Mouse (Mus musculus) spleen, adult 2 months (tissue): ENCODE results near the gene Chpf. TPM values are rescaled to one million over a fixed set of nuclear protein-coding genes. Genes with fewer than 3 reads are reported as not detected.

Source experiments
- DNase-seq, 2 experiments: peaks; one replicate each; pipeline versions ENCODE4 v3.0.0 to v3.0.0-alpha.2; 2012 to 2021; ENCODE audit warnings: low spot score in 2 of 2, low read depth in 1 of 2
- H3K27ac ChIP-seq: fragments of 200-500 bp; 2 replicates; pipeline ENCODE4 v1.5.1; 2012; ENCODE audit warnings: low read length, inconsistent platforms; ENCODE audit not compliant: insufficient read depth
- H3K27me3 ChIP-seq: fragments of 200-500 bp; 2 replicates; pipeline ENCODE4 v1.6.1; 2012; ENCODE audit warnings: mild to moderate bottlenecking, moderate library complexity, low read length, inconsistent platforms; ENCODE audit not compliant: control insufficient read depth, insufficient read depth
- H3K36me3 ChIP-seq: fragments of 200-500 bp; 2 replicates; pipeline ENCODE4 v1.6.1; 2012; ENCODE audit warnings: mild to moderate bottlenecking, low read length, inconsistent platforms; ENCODE audit not compliant: control insufficient read depth, insufficient read depth
- H3K4me1 ChIP-seq: fragments of 200-500 bp; 2 replicates; pipeline ENCODE4 v1.6.1; 2011; ENCODE audit warnings: inconsistent platforms; ENCODE audit not compliant: control insufficient read depth, insufficient read depth, insufficient read length
- H3K4me3 ChIP-seq: fragments of 200-500 bp; 2 replicates; pipeline ENCODE4 v1.5.1; 2011; ENCODE audit warnings: mild to moderate bottlenecking, inconsistent platforms; ENCODE audit not compliant: insufficient read depth, insufficient read length; ENCODE audit errors: extremely low read depth
- CTCF ChIP-seq: fragments of 200-500 bp; IDR thresholded peaks from 2 replicates; pipeline ENCODE4 v1.5.1; 2011; ENCODE audit warnings: mild to moderate bottlenecking, inconsistent platforms; ENCODE audit not compliant: insufficient read depth, insufficient read length, insufficient replicate concordance; ENCODE audit errors: extremely low read depth
- POLR2A ChIP-seq: fragments of 200-500 bp; IDR thresholded peaks from 2 replicates; pipeline ENCODE4 v1.6.1; 2011; ENCODE audit warnings: low read depth, low read length, inconsistent platforms
- WGBS: fragments of 180-500 bp; shearing (Covaris S2); methylation state at CpG from one replicate; pipeline ENCODE4 v1.1.7; 2018; 5-methylcytosine and 5-hydroxymethylcytosine counted together
- polyA plus RNA-seq: library from polyadenylated mRNA; depleted of rRNA; stranded (reverse); fragments of >200 nt; gene quantifications from 2 replicates; pipeline ENCODE4 v1.2.3, GENCODE M21; 2012

Chpf gene
- polyA plus RNA-seq, 1 experiment, result 30.4 TPM

DNA sequence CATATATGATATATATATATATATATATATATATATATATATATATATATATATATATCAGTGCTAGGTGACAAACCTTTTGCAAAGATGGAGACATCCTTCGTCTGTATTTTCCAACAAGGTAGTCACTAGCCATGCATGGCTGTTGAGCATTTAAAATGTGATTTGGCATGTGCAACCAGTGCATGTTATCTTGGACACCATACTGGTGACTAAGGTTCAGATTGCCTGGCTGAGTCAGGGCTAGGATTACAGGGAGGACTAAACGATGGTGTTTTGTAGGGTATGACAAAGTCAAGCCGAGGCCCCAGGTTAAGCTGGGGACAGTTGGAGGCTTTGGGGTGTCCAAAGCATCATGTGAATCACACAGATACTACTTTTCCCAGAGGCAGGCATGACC is 23.7 kb downstream of the Chpf start:
- H3K36me3 ChIP-seq, result no peaks in the 10 kb centered on the region
- TF ChIP-seq POLR2A, result no peak
- no peak for TF ChIP-seq CTCF
- no peak overlapping the region for H3K27ac ChIP-seq
- H3K4me1 ChIP-seq, result peaks cover 6% of the 10 kb centered on the region; the same call in 1 of the 2 replicates
- no peak overlapping the region for H3K4me3 ChIP-seq
- DNase-seq, result no peak
- 73% methylated on average over 3 of the region's 3 CpGs for WGBS
- H3K27me3 ChIP-seq, result peaks cover 26% of the 10 kb centered on the region

DNA sequence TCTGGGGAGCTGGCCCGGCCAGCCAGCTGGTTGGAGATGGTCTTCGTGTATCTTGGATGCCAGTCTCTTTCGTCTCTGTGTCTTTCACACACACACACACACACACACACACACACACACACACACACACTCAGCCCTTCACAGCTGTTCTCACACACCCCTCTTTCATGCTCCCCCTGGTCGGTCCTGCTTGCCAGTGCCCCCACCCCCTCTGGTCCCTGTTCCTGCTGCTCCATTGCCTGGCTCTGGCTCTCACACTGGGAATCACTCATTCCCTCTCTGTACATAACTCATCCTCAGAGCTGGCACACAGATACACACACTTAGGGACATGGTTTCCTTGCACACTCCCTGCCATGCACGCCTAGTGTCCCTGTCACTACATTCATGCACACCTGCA is 27.2 kb downstream of the Chpf start:
- peaks cover 12% of the 10 kb centered on the region for H3K4me1 ChIP-seq
- no peak for TF ChIP-seq CTCF
- no peak for TF ChIP-seq POLR2A
- DNase-seq, result no peak
- H3K4me3 ChIP-seq, result no peak overlapping the region
- peaks cover 31% of the 10 kb centered on the region for H3K27me3 ChIP-seq
- 70% methylated on average over 5 of the region's 5 CpGs for WGBS
- no peak overlapping the region for H3K27ac ChIP-seq
- H3K36me3 ChIP-seq, result no peaks in the 10 kb centered on the region

GRCm38 (mm10) chr1:75450314-75451005 is 28.6 kb downstream of the Chpf start, which contains the start of gene Asic4:
TSS of gene Asic4 (plus strand) at chr1:75450436.
- peaks cover 33% of the 10 kb centered on the region for H3K27me3 ChIP-seq
- no peaks in the 10 kb centered on the region for H3K36me3 ChIP-seq
- 4% methylated on average over 35 of the region's 35 CpGs for WGBS
- no peak within 1 kb of the TSS for H3K27ac ChIP-seq
- H3K4me1 ChIP-seq, result peaks cover 14% of the 10 kb centered on the region
- no peak for DNase-seq
- H3K4me3 ChIP-seq, result no peak within 1 kb of the TSS
- TF ChIP-seq POLR2A (no peak), CTCF (no peak)

DNA sequence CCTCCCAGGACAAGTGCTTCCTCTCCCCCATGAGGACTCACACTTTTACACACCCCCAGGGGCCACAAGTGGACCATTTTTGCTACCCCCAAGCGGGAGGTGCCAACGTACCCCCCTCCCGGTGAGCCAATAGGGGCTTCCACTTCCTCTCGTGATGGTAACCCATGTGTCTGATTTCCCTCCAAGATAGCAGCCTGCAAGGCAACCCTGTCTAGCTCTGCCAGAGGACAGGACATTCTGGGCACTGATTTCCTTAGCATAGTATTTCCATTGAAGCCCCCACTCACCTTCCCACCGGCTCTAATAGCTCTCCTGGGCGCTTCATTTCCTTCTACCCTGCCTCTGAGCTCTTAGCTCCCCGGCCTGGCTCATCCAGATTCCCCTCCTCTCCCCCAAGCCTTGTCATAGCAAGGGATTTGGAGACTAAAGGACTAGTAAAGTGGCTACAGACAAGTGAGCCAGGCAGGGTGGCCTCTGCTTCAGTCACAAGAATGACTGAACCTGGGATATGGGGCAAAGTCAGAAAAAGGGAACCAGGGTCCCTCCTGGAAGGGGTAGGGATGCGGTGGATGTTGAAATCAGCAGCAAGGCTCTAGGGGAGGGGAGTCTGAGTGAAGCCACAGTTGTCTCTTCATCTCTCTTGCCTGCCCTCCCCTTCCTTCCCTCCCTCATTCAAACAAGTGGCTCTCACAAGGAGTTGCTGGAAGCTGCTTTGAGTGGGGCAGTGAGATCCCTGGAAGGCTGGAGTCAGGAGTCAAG is 29.6 kb downstream of the Chpf start:
- Histone ChIP-seq H3K27me3 (peaks cover 33% of the 10 kb centered on the region), H3K4me3 (no peak overlapping the region), H3K4me1 (peaks cover 14% of the 10 kb centered on the region), H3K36me3 (no peaks in the 10 kb centered on the region), H3K27ac (no peak overlapping the region)
- no peak for TF ChIP-seq POLR2A
- no peak for TF ChIP-seq CTCF
- no peak for DNase-seq
- 9% methylated on average over 8 of the region's 8 CpGs for WGBS

- Histone ChIP-seq H3K27me3 (peaks cover 33% of the 10 kb centered on the region), H3K27ac (no peak overlapping the region), H3K4me1 (peaks cover 14% of the 10 kb centered on the region), H3K36me3 (no peaks in the 10 kb centered on the region), H3K4me3 (no peak overlapping the region)
- DNase-seq, result no peak
- WGBS, result 5% methylated on average over 14 of the region's 14 CpGs
- TF ChIP-seq POLR2A (no peak), CTCF (no peak)
These were observed 30.2 kb downstream of the Chpf start for GRCm38 (mm10) chr1:75448937-75449336.

GRCm38 (mm10) chr1:75448052-75448431 is 31.1 kb downstream of the Chpf start:
- Histone ChIP-seq H3K27ac (no peak overlapping the region), H3K4me1 (peaks cover 14% of the 10 kb centered on the region), H3K36me3 (no peaks in the 10 kb centered on the region), H3K4me3 (no peak overlapping the region), H3K27me3 (peaks cover 33% of the 10 kb centered on the region)
- 7% methylated on average over 7 of the region's 7 CpGs for WGBS
- no peak for TF ChIP-seq CTCF
- TF ChIP-seq POLR2A, result no peak
- DNase-seq, result no peak
